Mouse (Mus musculus): ENCODE results near the gene Abl2.
A peak's percentile ranks its signal among the peaks of the same experiment; 100 is the strongest.

The Abl2 gene

GRCm38 (mm10) chr1:156672720-156673475, 114.3 kb downstream of the Abl2 start:
- DNase-seq = no peak

GRCm38 (mm10) chr1:156673476-156674194, 115.0 kb downstream of the Abl2 start:
- DNase-seq = peak in 1 of 2 experiments; percentile 31

- DNase-seq = peak; percentile 77 to 82
Observed at GRCm38 (mm10) chr1:156674195-156675000, 115.8 kb downstream of the Abl2 start, which contains the start of gene Tor3a. TSS of gene Tor3a (minus strand) at chr1:156674356.

GRCm38 (mm10) chr1:156676171-156676570, 117.6 kb downstream of the Abl2 start:
- peak; percentile 45 to 64 for DNase-seq

GRCm38 (mm10) chr1:156676596-156676995, 118.0 kb downstream of the Abl2 start:
- DNase-seq = no peak

GRCm38 (mm10) chr1:156677230-156677629, 118.6 kb downstream of the Abl2 start:
- no peak for DNase-seq

GRCm38 (mm10) chr1:156679599-156679998, 121.0 kb downstream of the Abl2 start:
- no peak for DNase-seq

GRCm38 (mm10) chr1:156686025-156686661, 127.6 kb downstream of the Abl2 start:
- no peak for DNase-seq
